Comparison of ENCODE assay signal across 9 mouse cellular contexts in genomic region chr8:3215561-3215960, GRCm38 (mm10).
A peak's percentile ranks its signal among the peaks of the same experiment; 100 is the strongest.
DNase-seq lines count a peak whose midpoint lies in the region; ATAC-seq and TF ChIP-seq lines count a peak whose summit lies in the region.
"Had no signal": no experiment of that assay in that cellular context is flagged by ENCODE, and none has a peak within 500 bp of the region (broad histone marks: within the 10 kb centered on the region; RNA-seq: fewer than 3 reads in every experiment).

No protein-coding gene starts in this region.

- DNase-seq in layer of hippocampus, adult 2 months (ENCODE audit: low spot score in 2 of 2) = no peak
- no peak for DNase-seq in layer of hippocampus, postnatal 25 days (ENCODE audit: extremely low spot score in 1 of 2, low spot score in 1 of 2)
- DNase-seq in kidney, postnatal 25 days = peak; percentile 80 to 88
- peak; percentile 15 for DNase-seq in mesoderm, embryonic 11.5 days (ENCODE audit: low read depth, low spot score)
- no peak for DNase-seq in left cerebral cortex, adult 2 months (ENCODE audit: extremely low spot score in 1 of 2, low spot score in 2 of 2)
- no peak for DNase-seq in testis, postnatal 14 days (ENCODE audit: low spot score)

- TF ChIP-seq CTCF in layer of hippocampus, adult 2 months (conservative IDR thresholded peaks at IDR 0.05) = no peak
- TF ChIP-seq CTCF in left cerebral cortex, adult 2 months (IDR thresholded peaks at IDR 0.05) = no peak

- H3K9ac ChIP-seq in heart, embryonic 14.5 days (ENCODE audit: low read length) = peak overlapping the region; percentile 25; the same call in 1 of the 2 replicates
- H3K9ac ChIP-seq in forebrain, embryonic 12.5 days = no peak overlapping the region

- H3K27me3 ChIP-seq in heart, embryonic 14.5 days (ENCODE audit: control insufficient read depth, insufficient read depth, low read length) = no peaks in the 10 kb centered on the region
- no peaks in the 10 kb centered on the region for H3K27me3 ChIP-seq in forebrain, embryonic 12.5 days
- H3K27me3 ChIP-seq: Patski had no signal

- H3K36me3 ChIP-seq in heart, embryonic 14.5 days (ENCODE audit: control insufficient read depth, insufficient read depth, low read length) = peaks cover 4% of the 10 kb centered on the region
- H3K36me3 ChIP-seq in forebrain, embryonic 12.5 days (replicated peaks) = peaks cover 8% of the 10 kb centered on the region

- H3K27ac ChIP-seq in layer of hippocampus, adult 2 months = peak overlapping the region; percentile 46; the same call in 1 of the 2 replicates
- peak overlapping the region; percentile 37 to 52 for H3K27ac ChIP-seq in heart, embryonic 14.5 days (replicated peaks in 1 of 2; ENCODE audit: control insufficient read depth in 1 of 2, insufficient read depth in 1 of 2, low read depth in 2 of 2, low read length in 2 of 2)
- no peak overlapping the region; the same call in 1 of the 2 replicates for H3K27ac ChIP-seq in left cerebral cortex, adult 2 months
- H3K27ac ChIP-seq in forebrain, embryonic 12.5 days = no peak overlapping the region

- peaks cover 20 to 38% of the 10 kb centered on the region in 2 experiments for H3K4me1 ChIP-seq in heart, embryonic 14.5 days (ENCODE audit: control insufficient read depth in 2 of 2, insufficient read depth in 2 of 2, low read length in 2 of 2)
- peaks cover 6% of the 10 kb centered on the region; the same call in 1 of the 2 replicates for H3K4me1 ChIP-seq in forebrain, embryonic 12.5 days

- no peak overlapping the region for H3K4me3 ChIP-seq in layer of hippocampus, adult 2 months
- H3K4me3 ChIP-seq in heart, embryonic 14.5 days (ENCODE audit: control insufficient read depth in 1 of 2, insufficient read depth in 1 of 2, low read depth in 1 of 2, low read length in 2 of 2) = no peak overlapping the region
- H3K4me3 ChIP-seq in left cerebral cortex, adult 2 months = no peak overlapping the region
- H3K4me3 ChIP-seq in forebrain, embryonic 12.5 days (replicated peaks) = no peak overlapping the region

- peak; percentile 78 for ATAC-seq in heart, embryonic 14.5 days (ENCODE audit: insufficient number of reproducible peaks, insufficient read depth, low FRiP score, low read depth)
- no peak for ATAC-seq in forebrain, embryonic 12.5 days (ENCODE audit: low FRiP score)
- ATAC-seq: Patski had no signal

- no peaks in the 10 kb centered on the region for H3K9me3 ChIP-seq in heart, embryonic 14.5 days (ENCODE audit: control insufficient read depth, low read length)
- H3K9me3 ChIP-seq in forebrain, embryonic 12.5 days = no peaks in the 10 kb centered on the region

- H3K4me2 ChIP-seq in heart, embryonic 14.5 days (ENCODE audit: low read length) = peak overlapping the region; percentile 3; the same call in 1 of the 2 replicates
- no peak overlapping the region for H3K4me2 ChIP-seq in forebrain, embryonic 12.5 days

- intact Hi-C loops in left cerebral cortex, adult 2 months (cut with DNase I) = no loop called here

Comparison
In these comparisons a context has a peak if more than half of its experiments do, and no peak if none do; other contexts are left out.
1. DNase-seq: peak in kidney, postnatal 25 days (2 of 2) and mesoderm, embryonic 11.5 days (single experiment); none in layer of hippocampus, adult 2 months (0 of 2), layer of hippocampus, postnatal 25 days (0 of 2), left cerebral cortex, adult 2 months (0 of 2) and testis, postnatal 14 days (single experiment).
2. H3K27ac ChIP-seq: peak in layer of hippocampus, adult 2 months (single experiment) and heart, embryonic 14.5 days (2 of 2); none in left cerebral cortex, adult 2 months (single experiment) and forebrain, embryonic 12.5 days (single experiment).